ENCODE assay signal across 8 mouse cellular contexts in genomic region chr7:80368635-80369421, GRCm38 (mm10). TPM values are rescaled to one million over a fixed set of nuclear protein-coding genes. Genes with fewer than 3 reads are reported as not detected.
DNase-seq lines count a peak whose midpoint lies in the region; ATAC-seq and TF ChIP-seq lines count a peak whose summit lies in the region.

No protein-coding gene starts in this region.

- H3K9ac ChIP-seq in liver, embryonic 11.5 days (ENCODE audit: low read depth, low read length) = no peak overlapping the region
- H3K9ac ChIP-seq in hindbrain, embryonic 16.5 days (ENCODE audit: low read depth, low read length) = no peak overlapping the region

- H3K4me2 ChIP-seq in liver, embryonic 11.5 days = peak overlapping the region; percentile 97; the same call in 1 of the 2 replicates
- peak overlapping the region; percentile 80 for H3K4me2 ChIP-seq in hindbrain, embryonic 16.5 days (ENCODE audit: low read length)

- H3K9me3 ChIP-seq in liver, embryonic 11.5 days (ENCODE audit: control insufficient read depth, low read length) = no peaks in the 10 kb centered on the region
- no peaks in the 10 kb centered on the region for H3K9me3 ChIP-seq in hindbrain, embryonic 16.5 days (ENCODE audit: control insufficient read depth, low read length)

- H3K4me3 ChIP-seq in liver, embryonic 11.5 days (ENCODE audit: low read depth, low read length) = no peak overlapping the region
- H3K4me3 ChIP-seq in bone marrow, adult 2 months (replicated peaks; ENCODE audit: control insufficient read depth, low read depth, low read length) = peak overlapping the region; percentile 58
- no peak overlapping the region for H3K4me3 ChIP-seq in hindbrain, embryonic 16.5 days (ENCODE audit: low read length)

- peaks cover 16% of the 10 kb centered on the region for H3K36me3 ChIP-seq in liver, embryonic 11.5 days (ENCODE audit: control insufficient read depth, insufficient read depth, low read length)
- H3K36me3 ChIP-seq in hindbrain, embryonic 16.5 days (ENCODE audit: control insufficient read depth, insufficient read depth, low read length) = peaks cover 37% of the 10 kb centered on the region

- H3K4me1 ChIP-seq in liver, embryonic 11.5 days (replicated peaks; ENCODE audit: control insufficient read depth, insufficient read depth, low read length) = peaks cover 12% of the 10 kb centered on the region
- peaks cover 11% of the 10 kb centered on the region for H3K4me1 ChIP-seq in bone marrow, adult 2 months (ENCODE audit: control insufficient read depth, insufficient read depth, low read length)
- peaks cover 14% of the 10 kb centered on the region for H3K4me1 ChIP-seq in hindbrain, embryonic 16.5 days (ENCODE audit: control insufficient read depth, insufficient read depth, low read depth, low read length)

- TF ChIP-seq POLR2A in bone marrow, adult 2 months (IDR thresholded peaks at IDR 0.05; ENCODE audit: borderline replicate concordance, control insufficient read depth, low read depth, low read length) = no peak

- ATAC-seq in liver, embryonic 11.5 days (replicated peaks; ENCODE audit: low FRiP score) = no peak
- ATAC-seq in hindbrain, embryonic 16.5 days = no peak

- intact Hi-C loops in left cerebral cortex, postnatal 25 days (cut with DNase I) = no loop called here

- H3K27ac ChIP-seq in liver, embryonic 11.5 days (ENCODE audit: low read depth, low read length) = no peak overlapping the region
- peak overlapping the region; percentile 60 for H3K27ac ChIP-seq in bone marrow, adult 2 months (ENCODE audit: control insufficient read depth, insufficient read depth, low read depth, low read length, poor library complexity)
- H3K27ac ChIP-seq in hindbrain, embryonic 16.5 days (ENCODE audit: low read depth, low read length) = no peak overlapping the region

- H3K27me3 ChIP-seq in liver, embryonic 11.5 days (replicated peaks; ENCODE audit: control insufficient read depth, insufficient read depth, low read length) = no peaks in the 10 kb centered on the region
- no peaks in the 10 kb centered on the region for H3K27me3 ChIP-seq in hindbrain, embryonic 16.5 days (replicated peaks; ENCODE audit: control insufficient read depth, insufficient read depth, low read length)

- WGBS in liver, embryonic 11.5 days = 72% methylated on average over 20 of the region's 20 CpGs
- 24% methylated on average over 20 of the region's 20 CpGs for WGBS in bone marrow, adult 2 months
- 81% methylated on average over 20 of the region's 20 CpGs for WGBS in hindbrain, embryonic 16.5 days

- no peak for TF ChIP-seq CTCF in bone marrow, adult 2 months (IDR thresholded peaks at IDR 0.05; ENCODE audit: control insufficient read depth, insufficient read depth, low read length)

- DNase-seq in liver, embryonic 11.5 days (ENCODE audit: low spot score) = no peak
- no peak for DNase-seq in liver
- peak; percentile 84 for DNase-seq in naive thymus-derived CD4-positive, alpha-beta T cell, adult 2 months (ENCODE audit: low read depth)
- DNase-seq in retina, embryonic 14.5 days (ENCODE audit: low spot score) = no peak
- no peak for DNase-seq in embryo, embryonic 10 days (ENCODE audit: low spot score)
- DNase-seq in left cerebral cortex, postnatal 25 days (ENCODE audit: low spot score in 2 of 2) = no peak

RNA-seq across cellular contexts. Expression of gene Man2a2, which starts 2.3 kb away (rescaled TPM):
- 9.4 and 12.4 TPM in 2 replicates for polyA plus RNA-seq in liver, embryonic 11.5 days (2014; fragmentation: Nextera tagmentation; extraction: Ambion mirVana)
- 25.1 and 40.0 TPM in 2 replicates for polyA plus RNA-seq in bone marrow, adult 2 months (2011; ENCODE audit: insufficient read depth, insufficient read length, low replicate concordance, missing spikeins)
- 20.7 and 24.4 TPM in 2 replicates for polyA plus RNA-seq in hindbrain, embryonic 16.5 days (2015; fragmentation: Nextera tagmentation; extraction: Ambion mirVana)
- total RNA-seq in left cerebral cortex, postnatal 25 days (2021) = 100 to 1,000 TPM; 128 to 147 TPM

RNA-seq across cellular contexts. Expression of gene Fes, which starts 18.9 kb away (rescaled TPM):
- polyA plus RNA-seq in liver, embryonic 11.5 days (2014; fragmentation: Nextera tagmentation; extraction: Ambion mirVana) = 15.2 and 16.4 TPM in 2 replicates
- 143 and 311 TPM in 2 replicates for polyA plus RNA-seq in bone marrow, adult 2 months (2011; ENCODE audit: insufficient read depth, insufficient read length, low replicate concordance, missing spikeins)
- 3.8 and 4.9 TPM in 2 replicates for polyA plus RNA-seq in hindbrain, embryonic 16.5 days (2015; fragmentation: Nextera tagmentation; extraction: Ambion mirVana)
- total RNA-seq in left cerebral cortex, postnatal 25 days (2021) = 1 to 10 TPM; 3.9 to 6.3 TPM

RNA-seq across cellular contexts. Expression of gene Hddc3, which starts 25.9 kb away (rescaled TPM):
- 9.7 and 10.5 TPM in 2 replicates for polyA plus RNA-seq in liver, embryonic 11.5 days (2014; fragmentation: Nextera tagmentation; extraction: Ambion mirVana)
- 5.0 and 16.2 TPM in 2 replicates for polyA plus RNA-seq in bone marrow, adult 2 months (2011; ENCODE audit: insufficient read depth, insufficient read length, low replicate concordance, missing spikeins)
- polyA plus RNA-seq in hindbrain, embryonic 16.5 days (2015; fragmentation: Nextera tagmentation; extraction: Ambion mirVana) = 21.3 and 26.7 TPM in 2 replicates
- total RNA-seq in left cerebral cortex, postnatal 25 days (2021) = 10 to 100 TPM; 47.1 to 50.5 TPM

RNA-seq across cellular contexts. Expression of gene Unc45a, which starts 28.0 kb away (rescaled TPM):
- 23.7 and 24.0 TPM in 2 replicates for polyA plus RNA-seq in liver, embryonic 11.5 days (2014; fragmentation: Nextera tagmentation; extraction: Ambion mirVana)
- polyA plus RNA-seq in bone marrow, adult 2 months (2011; ENCODE audit: insufficient read depth, insufficient read length, low replicate concordance, missing spikeins) = 10.8 and 43.9 TPM in 2 replicates
- polyA plus RNA-seq in hindbrain, embryonic 16.5 days (2015; fragmentation: Nextera tagmentation; extraction: Ambion mirVana) = 57.0 and 65.7 TPM in 2 replicates
- total RNA-seq in left cerebral cortex, postnatal 25 days (2021) = 10 to 100 TPM; 38.4 to 45.3 TPM

RNA-seq across cellular contexts. Expression of gene Furin, which starts 36.4 kb away (rescaled TPM):
- polyA plus RNA-seq in liver, embryonic 11.5 days (2014; fragmentation: Nextera tagmentation; extraction: Ambion mirVana) = 8.3 and 10.4 TPM in 2 replicates
- 22.2 and 31.0 TPM in 2 replicates for polyA plus RNA-seq in bone marrow, adult 2 months (2011; ENCODE audit: insufficient read depth, insufficient read length, low replicate concordance, missing spikeins)
- 3.9 and 4.5 TPM in 2 replicates for polyA plus RNA-seq in hindbrain, embryonic 16.5 days (2015; fragmentation: Nextera tagmentation; extraction: Ambion mirVana)
- total RNA-seq in left cerebral cortex, postnatal 25 days (2021) = 10 to 100 TPM; 31.4 to 38.7 TPM
